Mouse (Mus musculus) cerebellum, adult 2 months (tissue): Measurements from ENCODE around the gene Cbr3. TPM values are rescaled to one million over a fixed set of nuclear protein-coding genes. Genes with fewer than 3 reads are reported as not detected.

Source experiments
- DNase-seq, 2 experiments: peaks; one replicate each; pipeline ENCODE4 v3.0.0; 2021
- H3K27ac ChIP-seq: fragments of 200-500 bp; 2 replicates; pipeline ENCODE4 v1.5.1; 2012; ENCODE audit warnings: low read length, control low read depth, inconsistent platforms; ENCODE audit not compliant: insufficient read depth
- H3K27me3 ChIP-seq: fragments of 200-500 bp; 2 replicates; pipeline ENCODE4 v1.6.1; 2012; ENCODE audit warnings: inconsistent platforms, mild to moderate bottlenecking, low read length, moderate library complexity; ENCODE audit not compliant: control insufficient read depth, insufficient read depth
- H3K4me1 ChIP-seq: fragments of 200-500 bp; 2 replicates; pipeline ENCODE4 v1.6.1; 2011; ENCODE audit warnings: low read length; ENCODE audit not compliant: control insufficient read depth, insufficient read depth
- H3K4me3 ChIP-seq: fragments of 200-500 bp; replicated peaks from 2 replicates; pipeline ENCODE3; 2011; ENCODE audit warnings: mild to moderate bottlenecking, low read depth, low read length, control low read depth; ENCODE audit not compliant: insufficient read depth
- CTCF ChIP-seq: fragments of 200-500 bp; IDR thresholded peaks from 2 replicates; pipeline ENCODE4 v1.5.1; 2011; ENCODE audit warnings: low read depth, mild to moderate bottlenecking, control low read depth, low read length, moderate library complexity, borderline replicate concordance; ENCODE audit not compliant: insufficient read depth
- POLR2A ChIP-seq: fragments of 200-500 bp; IDR thresholded peaks from 2 replicates; pipeline ENCODE4 v1.6.1; 2011; ENCODE audit warnings: low read length, control low read depth, borderline replicate concordance; ENCODE audit not compliant: insufficient read depth
- WGBS: fragments of 180-500 bp; shearing (Covaris S2); methylation state at CpG from one replicate; pipeline ENCODE4 v1.1.7; 2018; 5-methylcytosine and 5-hydroxymethylcytosine counted together
- polyA plus RNA-seq: library from polyadenylated mRNA; depleted of rRNA; stranded (reverse); fragments of >200 nt; gene quantifications from 2 replicates; pipeline ENCODE4 v1.2.3, GENCODE M21; 2012; rRNA removed

Gene Cbr3
- polyA plus RNA-seq, 1 experiment: 6.2 TPM

DNA sequence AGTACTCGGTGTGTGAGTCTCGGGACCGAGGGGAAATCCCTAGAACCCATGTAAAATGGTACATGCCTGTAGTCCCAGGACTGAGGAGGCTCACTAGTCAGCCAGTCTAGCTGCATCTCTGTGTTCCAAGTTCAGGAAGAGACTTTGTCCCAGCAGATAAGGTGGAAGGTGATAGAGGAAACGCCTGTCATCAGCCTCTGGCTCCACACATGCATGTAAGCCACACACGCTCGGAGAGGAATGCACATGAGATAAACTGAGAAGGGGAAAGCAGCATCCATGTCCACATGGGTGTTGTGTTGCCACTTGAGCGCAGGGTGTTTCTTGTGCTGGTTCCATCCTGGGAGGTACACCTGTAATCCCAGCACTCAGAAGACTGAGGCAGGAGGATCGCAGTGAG is 48.3 kb downstream of the Cbr3 start:
- TF ChIP-seq POLR2A: no peak
- TF ChIP-seq CTCF: no peak
- H3K27me3 ChIP-seq: no peaks in the 10 kb centered on the region
- peaks cover 47% of the 10 kb centered on the region for H3K4me1 ChIP-seq
- WGBS: 98% methylated on average over 8 of the region's 8 CpGs
- no peak for DNase-seq
- H3K27ac ChIP-seq: no peak overlapping the region
- no peak overlapping the region for H3K4me3 ChIP-seq

DNA sequence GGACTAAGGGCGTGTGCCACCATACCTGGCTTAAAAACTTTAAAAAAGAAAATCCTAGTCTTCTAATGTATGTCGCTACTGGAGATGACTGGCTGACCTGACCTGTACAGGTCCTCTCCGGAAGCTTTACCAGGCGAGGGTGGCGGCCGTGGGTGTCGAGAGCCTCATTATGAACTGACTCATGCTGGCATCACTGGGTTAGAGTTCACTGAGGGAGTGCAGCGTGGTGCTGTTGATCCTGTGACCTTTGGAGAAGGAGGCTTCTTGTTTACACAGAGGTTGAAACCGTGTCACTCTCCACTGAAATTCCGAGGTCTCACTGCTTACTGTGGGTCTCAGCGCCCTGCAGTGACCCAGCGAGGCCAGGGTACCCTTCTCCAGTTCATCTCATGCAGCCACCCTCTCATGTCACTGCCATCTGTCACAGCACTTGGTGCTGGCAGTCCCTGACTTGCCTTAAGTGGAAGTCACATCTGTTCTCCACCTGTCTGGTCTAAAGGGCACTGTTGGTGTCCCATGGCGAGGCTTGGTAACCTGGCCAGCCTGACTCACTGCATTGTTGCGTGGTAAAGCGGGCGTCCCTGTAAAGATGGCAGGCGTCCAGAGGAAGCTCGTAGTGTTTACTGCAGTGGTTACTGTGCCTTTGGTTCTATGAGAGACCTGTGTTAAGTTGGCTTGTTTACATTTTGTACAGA is 50.0 kb downstream of the Cbr3 start:
- 55% methylated on average over 18 of the region's 18 CpGs for WGBS
- Histone ChIP-seq H3K27ac (peak overlapping the region; percentile 2; the same call in 1 of the 2 replicates), H3K4me3 (no peak overlapping the region), H3K27me3 (no peaks in the 10 kb centered on the region), H3K4me1 (peaks cover 38% of the 10 kb centered on the region)
- TF ChIP-seq POLR2A (no peak), CTCF (no peak)
- DNase-seq: peak; percentile 58 to 63

DNA sequence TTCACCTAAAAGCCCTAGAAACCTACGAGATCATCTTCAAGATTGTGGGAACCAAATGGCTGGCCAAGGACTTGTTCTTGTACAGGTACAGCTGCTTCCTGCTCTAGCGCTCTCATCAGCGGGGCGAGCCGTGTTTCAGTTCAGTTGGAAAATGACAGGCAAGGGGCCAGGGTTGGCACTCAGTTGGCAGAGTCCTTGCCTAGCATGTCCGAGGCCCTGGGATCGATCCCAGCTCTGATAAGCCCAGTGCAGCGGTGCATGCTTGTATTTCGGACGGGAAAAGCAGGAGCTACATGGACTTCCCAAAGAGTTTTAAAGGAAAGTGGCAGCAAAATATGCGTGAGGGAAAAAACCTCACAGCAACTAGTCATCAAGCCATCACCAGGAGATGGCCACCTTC is 56.2 kb downstream of the Cbr3 start:
- Histone ChIP-seq H3K4me1 (peaks cover 24% of the 10 kb centered on the region), H3K27ac (no peak overlapping the region), H3K27me3 (no peaks in the 10 kb centered on the region), H3K4me3 (no peak overlapping the region)
- 46% methylated on average over 11 of the region's 11 CpGs for WGBS
- DNase-seq: no peak
- no peak for TF ChIP-seq CTCF
- no peak for TF ChIP-seq POLR2A

Other genes starting within 250 kb of the Cbr3 start
- 15.7 and 16.3 TPM in 2 replicates for gene Setd4, start 79.2 kb upstream of the Cbr3 start, polyA plus RNA-seq
- gene Cbr1, start 77.4 kb upstream of the Cbr3 start, polyA plus RNA-seq: 121 and 129 TPM in 2 replicates
- 0.11 TPM in 1 of 2 replicates, not detected in the other for gene Gm5678, start 55.1 kb upstream of the Cbr3 start, polyA plus RNA-seq
- gene Dop1b, start 28.7 kb downstream of the Cbr3 start, polyA plus RNA-seq: 102 and 103 TPM in 2 replicates
- 25.1 and 25.8 TPM in 2 replicates for gene Morc3, start 148.9 kb downstream of the Cbr3 start, polyA plus RNA-seq
- 0.51 and 0.89 TPM in 2 replicates for gene Chaf1b, start 200.7 kb downstream of the Cbr3 start, polyA plus RNA-seq